Comparison of ENCODE assay signal across 24 mouse cellular contexts in genomic region chr5:20614891-20615290, GRCm38 (mm10).
"Had no signal": no experiment of that assay in that cellular context is flagged by ENCODE, and none has a peak within 500 bp of the region (broad histone marks: within the 10 kb centered on the region; RNA-seq: fewer than 3 reads in every experiment).

No protein-coding gene starts in this region.

- H3K27ac ChIP-seq: intestine, embryonic 15.5 days; layer of hippocampus, adult 2 months; limb, embryonic 12.5 days; limb, embryonic 15.5 days; liver, embryonic 14.5 days; lung, embryonic 15.5 days; midbrain, embryonic 10.5 days; midbrain, embryonic 13.5 days; neural tube, embryonic 13.5 days; stomach, postnatal 0 days had no signal

- H3K4me2 ChIP-seq: intestine, embryonic 15.5 days; limb, embryonic 12.5 days; limb, embryonic 15.5 days; liver, embryonic 11.5 days; lung, embryonic 15.5 days; midbrain, embryonic 13.5 days; neural tube, embryonic 13.5 days had no signal

- H3K36me3 ChIP-seq: intestine, embryonic 15.5 days; limb, embryonic 12.5 days; limb, embryonic 15.5 days; lung, embryonic 15.5 days; midbrain, embryonic 10.5 days had no signal

- DNase-seq: kidney, adult 18-20 months; kidney, adult 9 months; kidney, postnatal 14 days; layer of hippocampus, adult 9-11 months; left cerebral cortex, postnatal 4 days; liver, postnatal 0 days; retina, postnatal 1 day; right cerebral cortex, postnatal 14 days; right cerebral cortex, postnatal 4 days; thymus, postnatal 25 days had no signal

- H3K4me3 ChIP-seq: intestine, embryonic 15.5 days; layer of hippocampus, adult 2 months; limb, embryonic 12.5 days; limb, embryonic 15.5 days; lung, embryonic 15.5 days; megakaryocyte, embryonic 14.5 days; midbrain, embryonic 10.5 days; midbrain, embryonic 13.5 days; myocyte; neural tube, embryonic 13.5 days had no signal

- ATAC-seq: intestine, embryonic 15.5 days; liver, postnatal 0 days; midbrain, embryonic 13.5 days; midbrain, embryonic 16.5 days had no signal

- H3K9me3 ChIP-seq: intestine, embryonic 15.5 days; limb, embryonic 12.5 days; limb, embryonic 15.5 days; lung, embryonic 15.5 days; megakaryocyte, embryonic 14.5 days; midbrain, embryonic 10.5 days; midbrain, embryonic 13.5 days; neural tube, embryonic 13.5 days had no signal

- H3K9ac ChIP-seq: intestine, embryonic 15.5 days; limb, embryonic 12.5 days; limb, embryonic 15.5 days; liver, embryonic 14.5 days; liver, postnatal 0 days; lung, embryonic 15.5 days; midbrain, embryonic 13.5 days; neural tube, embryonic 13.5 days had no signal

- H3K4me1 ChIP-seq: intestine, embryonic 15.5 days; limb, embryonic 12.5 days; limb, embryonic 15.5 days; lung, embryonic 15.5 days; megakaryocyte, embryonic 14.5 days; midbrain, embryonic 10.5 days; midbrain, embryonic 13.5 days; neural tube, embryonic 13.5 days had no signal

- H3K27me3 ChIP-seq: intestine, embryonic 15.5 days; limb, embryonic 12.5 days; limb, embryonic 15.5 days; lung, embryonic 15.5 days; megakaryocyte, embryonic 14.5 days; midbrain, embryonic 13.5 days; neural tube, embryonic 13.5 days had no signal
